Mouse (Mus musculus) CD4-positive, CD25-positive, alpha-beta regulatory T cell, adult 2 months (primary cell): ENCODE measurements around the gene Ccdc138.
"Not testable (repeated sequence)": the region's sequence is repeated elsewhere in the genome, so short reads cannot be mapped to it uniquely, and the experiment has no call there.

ENCODE experiments used
- DNase-seq: peaks from one replicate; pipeline ENCODE4 v3.0.0-alpha.2; 2012; ENCODE audit warnings: low read depth, low spot score

The Ccdc138 gene

DNA sequence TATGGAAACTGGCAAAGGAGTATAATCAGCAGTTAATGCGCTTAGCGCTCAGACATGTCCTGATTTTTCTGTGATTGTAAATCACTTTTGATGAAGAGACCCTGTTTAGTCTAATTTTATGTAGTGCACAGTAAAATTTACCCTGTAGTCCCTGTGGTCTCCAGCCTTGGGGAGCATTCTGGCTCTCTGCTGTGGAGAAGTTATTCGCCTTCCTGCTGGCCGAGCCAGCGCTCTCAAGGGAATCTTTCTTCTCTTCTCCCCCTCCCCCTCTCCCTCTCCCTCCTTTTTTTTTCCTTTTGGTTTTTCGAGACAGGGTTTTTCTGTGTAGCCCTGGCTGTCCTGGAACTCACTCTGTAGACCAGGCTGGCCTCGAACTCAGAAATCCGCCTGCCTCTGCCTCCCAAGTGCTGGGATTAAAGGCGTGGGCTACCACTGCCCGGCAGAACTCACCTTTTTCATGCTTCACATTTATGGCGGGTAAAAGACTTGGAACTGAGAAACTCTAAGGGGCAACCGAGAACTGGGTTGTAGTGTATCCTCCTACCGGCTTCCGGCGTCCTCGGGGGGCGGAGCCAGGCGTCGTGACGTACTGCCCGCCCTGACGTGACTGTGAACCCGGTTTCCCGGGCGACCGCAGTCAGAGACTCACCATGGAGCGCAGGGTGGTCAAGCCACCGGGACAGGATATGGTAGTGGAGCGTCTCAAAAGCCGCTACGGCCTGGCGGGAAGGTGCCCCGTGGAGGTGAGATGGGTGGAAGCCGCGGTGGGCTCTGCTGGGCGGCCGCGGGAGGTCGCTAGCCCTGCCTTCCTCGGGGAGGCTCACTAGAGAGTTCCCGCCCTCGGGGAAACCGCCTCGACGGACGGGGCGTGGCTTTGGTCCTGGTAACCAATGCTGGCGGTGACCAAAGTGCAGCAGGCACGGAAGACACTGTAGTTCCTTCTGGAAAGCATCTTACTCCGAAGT lies at the start of gene Ccdc138:
Gene Ccdc138 (plus strand): TSS at position 629 of the 965 bp plus-strand sequence.
- peak; percentile 96 for DNase-seq

DNA sequence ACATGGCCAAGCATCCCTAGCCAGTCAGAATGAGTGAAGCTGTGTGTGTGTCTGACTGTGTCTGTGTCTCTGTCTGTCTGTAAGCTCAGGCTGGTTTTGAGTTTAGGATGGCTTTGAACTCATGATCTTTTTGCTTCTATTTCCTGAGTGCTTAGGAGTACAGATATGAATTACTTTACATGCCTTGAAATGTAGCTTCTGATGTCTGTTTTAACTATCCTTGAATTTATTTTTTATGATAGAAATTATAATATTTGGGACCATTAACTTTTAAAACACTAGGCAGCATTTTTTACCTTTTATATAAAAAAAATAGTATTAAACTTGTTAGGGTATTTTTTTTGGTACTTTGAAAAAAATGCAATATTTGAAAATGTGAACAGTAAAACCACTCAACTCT lies 46.2 kb upstream of the Ccdc138 start:
- DNase-seq, result no peak

GRCm38 (mm10) chr10:58452185-58452584 lies 45.6 kb upstream of the Ccdc138 start:
- no peak for DNase-seq

DNA sequence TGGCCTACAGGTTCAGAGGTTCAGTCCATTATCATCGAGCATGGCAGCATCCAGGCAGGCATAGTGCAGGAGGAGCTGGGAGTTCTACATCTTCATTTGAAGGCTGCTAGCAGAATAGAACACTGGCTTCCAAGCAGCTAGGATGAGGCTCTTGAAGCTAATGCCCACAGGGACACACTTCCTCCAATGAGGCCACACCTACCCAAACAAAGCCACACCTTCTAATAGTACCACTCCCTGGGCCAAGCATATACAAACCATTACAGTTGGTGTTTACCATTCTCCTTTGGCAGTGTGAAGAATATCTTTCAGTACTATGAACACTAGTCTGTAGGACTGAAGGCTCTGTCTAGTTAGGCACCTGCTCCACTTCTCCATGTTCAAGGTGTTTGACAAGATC lies 37.9 kb upstream of the Ccdc138 start:
- DNase-seq, result no peak

DNA sequence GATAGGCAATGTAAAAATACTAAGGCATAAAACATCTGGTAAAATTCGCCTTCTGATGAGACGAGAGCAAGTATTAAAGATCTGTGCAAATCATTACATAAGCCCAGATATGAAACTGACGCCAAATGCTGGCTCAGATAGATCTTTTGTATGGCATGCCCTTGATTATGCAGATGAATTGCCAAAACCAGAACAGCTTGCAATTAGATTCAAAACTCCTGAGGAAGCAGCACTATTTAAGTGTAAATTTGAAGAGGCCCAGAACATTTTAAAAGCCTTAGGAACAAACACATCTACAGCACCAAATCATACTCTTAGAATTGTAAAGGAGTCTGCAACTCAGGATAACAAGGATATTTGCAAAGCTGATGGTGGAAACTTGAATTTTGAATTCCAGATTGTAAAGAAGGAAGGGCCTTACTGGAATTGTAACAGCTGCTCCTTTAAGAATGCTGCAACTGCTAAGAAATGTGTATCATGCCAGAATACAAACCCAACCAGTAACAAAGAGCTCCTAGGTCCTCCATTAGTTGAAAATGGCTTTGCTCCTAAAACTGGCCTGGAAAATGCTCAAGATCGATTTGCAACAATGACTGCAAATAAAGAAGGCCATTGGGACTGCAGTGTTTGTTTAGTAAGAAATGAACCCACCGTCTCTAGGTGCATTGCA lies 20.5 kb upstream of the Ccdc138 start:
- DNase-seq, result no peak

DNA sequence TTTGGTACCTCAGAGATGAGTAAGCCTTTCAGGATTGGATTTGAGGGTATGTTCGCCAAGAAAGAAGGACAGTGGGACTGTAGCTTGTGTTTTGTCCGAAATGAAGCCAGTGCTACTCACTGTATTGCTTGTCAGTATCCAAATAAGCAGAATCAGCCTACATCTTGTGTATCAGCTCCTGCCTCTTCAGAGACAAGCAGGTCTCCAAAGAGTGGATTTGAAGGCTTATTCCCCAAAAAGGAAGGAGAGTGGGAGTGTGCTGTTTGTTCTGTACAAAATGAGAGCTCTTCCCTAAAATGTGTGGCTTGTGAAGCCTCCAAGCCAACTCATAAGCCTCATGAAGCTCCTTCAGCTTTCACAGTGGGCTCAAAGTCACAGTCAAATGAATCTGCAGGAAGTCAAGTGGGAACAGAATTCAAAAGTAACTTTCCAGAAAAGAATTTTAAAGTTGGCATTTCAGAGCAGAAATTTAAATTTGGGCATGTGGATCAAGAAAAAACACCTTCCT lies 19.6 kb upstream of the Ccdc138 start:
- no peak for DNase-seq

DNA sequence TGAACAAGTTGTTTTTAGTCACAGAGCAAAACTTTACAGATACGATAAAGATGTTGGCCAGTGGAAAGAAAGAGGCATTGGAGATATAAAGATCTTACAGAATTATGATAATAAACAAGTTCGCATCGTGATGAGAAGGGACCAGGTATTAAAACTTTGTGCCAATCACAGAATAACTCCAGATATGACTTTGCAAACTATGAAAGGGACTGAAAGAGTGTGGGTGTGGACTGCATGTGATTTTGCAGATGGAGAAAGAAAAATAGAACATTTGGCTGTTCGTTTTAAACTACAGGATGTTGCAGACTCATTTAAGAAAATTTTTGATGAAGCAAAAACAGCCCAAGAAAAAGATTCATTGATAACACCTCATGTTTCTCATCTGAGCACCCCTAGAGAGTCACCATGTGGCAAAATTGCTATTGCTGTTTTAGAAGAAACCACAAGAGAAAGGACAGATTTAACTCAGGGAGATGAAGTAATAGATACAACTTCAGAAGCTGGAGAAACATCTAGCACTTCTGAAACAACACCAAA lies 17.7 kb upstream of the Ccdc138 start:
- DNase-seq, result peak; percentile 10

GRCm38 (mm10) chr10:58491031-58491430 lies 6.7 kb upstream of the Ccdc138 start:
- DNase-seq, result no peak

DNA sequence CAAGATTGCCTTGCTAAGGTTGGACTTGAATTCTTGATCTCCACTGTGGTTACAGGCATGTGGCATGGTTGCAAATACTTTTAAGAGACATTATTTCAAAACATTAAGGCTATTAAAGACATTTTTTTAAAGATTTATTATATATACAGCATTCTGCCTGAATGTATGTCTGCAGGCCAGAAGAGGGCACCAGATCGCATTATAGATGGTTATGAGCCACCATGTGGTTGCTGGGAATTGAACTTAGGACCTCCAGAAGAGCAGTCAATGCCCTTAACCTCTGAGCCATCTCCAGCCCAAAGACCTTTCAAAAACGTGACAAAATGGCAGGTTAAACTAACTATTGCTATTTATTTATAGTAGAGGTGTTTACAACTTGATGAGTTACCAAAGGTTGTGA lies 2.1 kb upstream of the Ccdc138 start:
- peak; percentile 13 for DNase-seq

DNA sequence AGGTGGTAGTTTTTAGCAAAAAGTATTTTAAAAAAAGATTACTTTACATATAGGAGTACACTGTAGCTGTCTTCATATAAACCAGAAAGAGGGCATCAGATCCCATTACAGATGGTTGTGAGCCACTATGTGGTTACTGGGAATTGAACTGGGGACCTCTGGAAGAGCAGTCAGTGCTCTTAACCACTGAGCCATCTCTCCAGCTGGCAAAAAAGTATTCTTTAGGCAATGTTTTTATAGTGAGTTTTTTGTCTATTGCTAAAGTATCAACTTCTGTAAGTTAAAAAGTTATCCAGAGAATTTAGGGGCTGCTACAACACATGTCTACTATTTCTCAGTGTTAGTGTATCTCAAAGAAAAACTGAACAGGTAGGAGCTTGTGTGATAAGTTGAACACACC lies 1.0 kb upstream of the Ccdc138 start:
- DNase-seq, result no peak

DNA sequence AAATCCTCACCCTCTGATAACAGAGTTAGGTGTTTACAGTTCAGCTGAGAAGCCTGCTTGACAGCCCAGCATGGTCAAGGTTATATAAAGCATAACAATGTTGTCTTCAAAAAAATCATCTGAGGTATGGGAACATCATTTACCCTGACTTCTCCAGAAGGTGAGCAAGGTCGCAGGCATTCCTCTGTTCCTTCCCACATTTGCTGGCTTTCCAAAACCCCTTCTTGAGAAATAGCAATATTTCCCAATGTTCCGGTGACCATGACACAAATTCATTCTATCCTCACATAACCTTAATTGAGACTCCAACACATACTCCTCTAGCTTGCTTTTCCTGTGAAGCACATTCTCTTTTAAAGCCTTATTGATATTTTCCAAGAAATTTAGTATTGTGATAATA lies 768 bp downstream of the Ccdc138 start:
- DNase-seq, result no peak

DNA sequence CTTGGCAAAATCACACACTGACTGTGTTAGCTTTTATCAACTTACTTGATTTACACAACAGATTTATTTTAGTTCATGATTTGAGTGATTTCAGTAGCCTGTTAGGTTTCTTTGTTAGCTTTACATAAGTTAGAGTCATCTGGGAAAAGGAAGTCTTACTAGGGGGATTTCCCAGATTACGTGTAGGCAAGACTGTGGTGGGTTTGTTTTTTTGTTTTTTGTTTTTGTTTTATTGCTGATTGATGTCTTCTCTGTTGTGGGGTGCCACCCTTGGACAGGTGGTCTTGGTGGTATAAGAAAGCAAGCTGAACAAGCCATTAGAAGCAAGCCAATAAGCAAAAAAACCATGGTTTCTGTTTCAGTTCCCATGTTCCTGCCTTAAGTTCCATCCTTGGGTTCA lies 31.6 kb downstream of the Ccdc138 start:
- DNase-seq, result peak; percentile 31

GRCm38 (mm10) chr10:58530896-58531790 lies 33.4 kb downstream of the Ccdc138 start:
- DNase-seq, result no peak

- DNase-seq, result no peak
These were observed 34.4 kb downstream of the Ccdc138 start for GRCm38 (mm10) chr10:58532177-58532576.

GRCm38 (mm10) chr10:58536276-58536675 lies 38.5 kb downstream of the Ccdc138 start:
- not testable (repeated sequence) for DNase-seq

GRCm38 (mm10) chr10:58540613-58541012 lies 42.9 kb downstream of the Ccdc138 start:
- no peak for DNase-seq

DNA sequence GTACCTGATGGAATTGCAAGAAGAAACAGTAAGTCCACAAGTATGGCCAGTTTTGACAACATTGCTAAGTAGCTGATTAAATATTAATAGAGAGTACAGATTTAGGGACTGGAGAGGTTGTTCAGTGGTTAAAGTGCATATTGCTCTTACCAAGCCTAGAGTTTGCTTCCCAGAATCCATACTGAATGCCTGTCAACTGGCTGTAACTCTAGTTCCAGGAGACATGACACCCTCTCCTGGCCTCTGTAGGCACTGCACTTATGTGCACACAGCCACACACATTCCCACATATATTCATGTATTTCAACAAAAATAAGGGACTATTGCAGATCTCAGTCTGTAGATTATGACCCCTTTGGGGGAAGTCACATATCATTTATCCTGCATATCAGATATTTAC lies 51.0 kb downstream of the Ccdc138 start:
- DNase-seq, result no peak

DNA sequence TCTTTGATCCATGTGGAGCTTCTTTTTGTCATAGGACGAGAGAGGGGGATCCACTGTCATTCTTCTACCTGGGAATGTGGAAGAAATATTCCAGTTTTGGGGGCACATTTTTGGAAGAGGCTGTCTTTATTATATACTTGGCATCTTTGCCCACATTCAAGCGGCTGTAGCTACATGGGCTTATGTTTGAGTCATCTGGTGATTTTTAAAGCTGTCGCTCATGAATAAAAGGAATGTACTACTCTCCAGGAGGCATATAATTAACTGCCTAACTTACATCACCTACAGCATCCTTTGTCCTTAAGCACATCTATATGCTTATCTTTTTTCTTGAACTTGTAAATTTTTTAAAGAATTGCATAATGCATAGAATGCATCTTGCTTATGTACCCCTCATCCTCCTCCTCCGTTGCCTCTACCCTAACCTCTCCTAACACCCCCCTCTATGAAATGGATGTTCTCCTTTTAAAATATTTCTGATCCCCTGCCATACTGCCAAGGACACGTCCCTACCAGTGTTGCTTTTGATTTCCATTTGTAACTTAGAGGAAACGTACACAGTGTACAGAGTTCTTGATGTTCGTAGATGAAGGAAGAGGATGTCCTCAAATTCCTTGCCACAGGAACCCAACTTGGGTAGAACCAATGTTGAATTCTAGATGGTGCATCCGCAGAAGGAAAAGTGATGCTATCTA lies 57.1 kb downstream of the Ccdc138 start:
- no peak for DNase-seq

DNA sequence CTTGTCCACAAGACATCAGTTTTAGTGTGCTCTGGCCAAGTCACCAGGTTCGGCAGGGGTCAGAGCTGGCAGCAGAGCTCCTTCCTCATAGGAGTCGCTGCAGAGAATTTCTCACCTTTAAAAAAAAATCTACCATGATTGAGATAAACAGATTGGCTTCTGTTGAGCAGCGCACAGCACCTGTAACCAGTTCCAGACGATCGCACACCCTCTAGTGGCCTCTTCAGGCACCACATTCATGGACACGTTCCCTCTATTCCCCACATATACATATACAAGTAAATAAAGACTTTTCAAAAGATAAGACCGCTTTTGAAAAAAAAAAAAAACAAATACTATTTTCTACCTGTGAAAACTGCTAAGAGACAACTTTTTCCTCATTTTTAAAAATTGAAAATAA lies 61.4 kb downstream of the Ccdc138 start:
- DNase-seq, result peak; percentile 73

- peak; percentile 58 for DNase-seq
These were observed 62.2 kb downstream of the Ccdc138 start for GRCm38 (mm10) chr10:58559901-58560300.

- no peak for DNase-seq
These were observed 62.8 kb downstream of the Ccdc138 start for GRCm38 (mm10) chr10:58560521-58560920.
